Mouse (Mus musculus): Measurements from ENCODE around the gene Map1s.
"Not testable (repeated sequence)": the region's sequence is repeated elsewhere in the genome, so short reads cannot be mapped to it uniquely, and the experiment has no call there.

DNA sequence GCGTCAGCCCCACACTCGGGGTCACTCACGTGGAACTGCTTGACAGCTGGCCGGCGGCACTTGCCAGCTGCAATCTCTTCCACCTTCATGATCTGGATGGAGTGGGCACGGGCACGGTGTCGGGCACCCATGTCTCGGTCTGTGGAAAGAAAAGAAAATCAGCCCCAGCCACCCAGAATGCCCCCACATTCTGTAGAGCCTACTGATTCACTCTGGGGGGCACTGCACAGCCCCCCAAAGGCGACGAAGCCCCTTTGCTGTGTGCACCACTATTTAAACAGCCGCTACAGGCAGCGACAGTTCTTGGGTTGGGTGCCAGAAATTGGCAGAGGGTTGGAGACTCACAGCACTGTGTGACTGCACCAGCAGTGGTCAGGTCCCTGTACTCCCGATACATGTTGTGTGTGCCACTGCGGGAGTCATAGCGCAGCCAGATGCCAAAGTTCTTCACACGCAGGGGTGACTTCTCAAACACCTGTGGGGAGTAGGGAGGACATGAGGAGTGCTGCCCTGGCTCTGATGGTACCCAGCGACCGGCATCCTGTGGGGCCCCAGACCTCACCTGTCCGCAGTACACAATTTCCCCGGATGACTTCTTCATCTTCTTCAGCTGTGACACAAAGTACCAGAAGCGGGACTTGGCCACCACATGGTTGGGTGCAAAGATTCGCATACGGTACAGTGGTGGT lies 10.0 kb upstream of the Map1s start:
- not testable (repeated sequence) for TF ChIP-seq CTCF, EP300 (IDR thresholded peaks at IDR 0.05)
